Mouse (Mus musculus) small intestine, adult 2 months (tissue): ENCODE results near the gene Fetub. TPM values are rescaled to one million over a fixed set of nuclear protein-coding genes. Genes with fewer than 3 reads are reported as not detected.
"Not testable (repeated sequence)": the region's sequence is repeated elsewhere in the genome, so short reads cannot be mapped to it uniquely, and the experiment has no call there.

Experiments
- H3K27ac ChIP-seq: fragments of 200-500 bp; 2 replicates; pipeline ENCODE4 v1.5.1; 2012; ENCODE audit warnings: low read depth, low read length, control low read depth, inconsistent platforms; ENCODE audit not compliant: insufficient read depth
- H3K27me3 ChIP-seq: fragments of 200-500 bp; 2 replicates; pipeline ENCODE4 v1.6.1; 2012; ENCODE audit warnings: mild to moderate bottlenecking, moderate library complexity, low read length, inconsistent platforms; ENCODE audit not compliant: control insufficient read depth, insufficient read depth
- H3K36me3 ChIP-seq: fragments of 200-500 bp; 2 replicates; pipeline ENCODE4 v1.6.1; 2012; ENCODE audit warnings: mild to moderate bottlenecking, low read length, control low read depth, inconsistent platforms; ENCODE audit not compliant: control insufficient read depth, insufficient read depth
- H3K4me1 ChIP-seq: fragments of 200-500 bp; 2 replicates; pipeline ENCODE4 v1.6.1; 2012; ENCODE audit warnings: low read length, inconsistent platforms, mixed read lengths; ENCODE audit not compliant: control insufficient read depth, insufficient read depth, insufficient read length
- H3K4me3 ChIP-seq: fragments of 200-500 bp; 2 replicates; pipeline ENCODE4 v1.5.1; 2012; ENCODE audit warnings: low read depth, mild to moderate bottlenecking, control low read depth, inconsistent platforms, low read length, moderate library complexity
- CTCF ChIP-seq: fragments of 200-500 bp; IDR thresholded peaks from 2 replicates; pipeline ENCODE4 v1.5.1; 2012; ENCODE audit warnings: low read depth, mild to moderate bottlenecking, control low read depth, inconsistent platforms, low read length, moderate library complexity, mixed read lengths; ENCODE audit not compliant: insufficient replicate concordance, insufficient read length; ENCODE audit errors: extremely low read depth
- POLR2A ChIP-seq: fragments of 200-500 bp; IDR thresholded peaks from 2 replicates; pipeline ENCODE4 v1.6.1; 2012; ENCODE audit warnings: low read depth, mild to moderate bottlenecking, control low read depth, inconsistent platforms, low read length, moderate library complexity
- WGBS: fragments of 180-500 bp; shearing (Covaris S2); methylation state at CpG from one replicate; pipeline ENCODE4 v1.1.7; 2018; 5-methylcytosine and 5-hydroxymethylcytosine counted together
- polyA plus RNA-seq: library from polyadenylated mRNA; depleted of rRNA; stranded (reverse); fragments of >200 nt; gene quantifications from 2 replicates; pipeline ENCODE4 v1.2.3, GENCODE M21; 2012

The Fetub gene
- polyA plus RNA-seq, 1 experiment, result not detected

- no peak overlapping the region for H3K27ac ChIP-seq
- no peak overlapping the region for H3K4me3 ChIP-seq
- no peaks in the 10 kb centered on the region for H3K4me1 ChIP-seq
- no peaks in the 10 kb centered on the region for H3K27me3 ChIP-seq
- 74% methylated on average over 6 of the region's 6 CpGs for WGBS
- no peaks in the 10 kb centered on the region for H3K36me3 ChIP-seq
- no peak for TF ChIP-seq CTCF
- no peak for TF ChIP-seq POLR2A
Observed at GRCm38 (mm10) chr16:22929575-22929974, 11.4 kb downstream of the Fetub start.

- 78% methylated on average over 11 of the region's 11 CpGs for WGBS
- no peak for TF ChIP-seq CTCF
- no peaks in the 10 kb centered on the region for H3K36me3 ChIP-seq
- H3K27me3 ChIP-seq, result no peaks in the 10 kb centered on the region
- no peak overlapping the region for H3K27ac ChIP-seq
- no peak overlapping the region for H3K4me3 ChIP-seq
- H3K4me1 ChIP-seq, result no peaks in the 10 kb centered on the region
Observed at GRCm38 (mm10) chr16:22931431-22932200, 13.5 kb downstream of the Fetub start.

- TF ChIP-seq POLR2A (no peak), CTCF (no peak)
- WGBS, result 76% methylated on average over 12 of the region's 12 CpGs
Observed at GRCm38 (mm10) chr16:22937631-22938030, 19.5 kb downstream of the Fetub start.

GRCm38 (mm10) chr16:22938541-22938940, 20.4 kb downstream of the Fetub start:
- Histone ChIP-seq H3K27ac (no peak overlapping the region), H3K27me3 (no peaks in the 10 kb centered on the region), H3K4me1 (no peaks in the 10 kb centered on the region), H3K4me3 (no peak overlapping the region), H3K36me3 (no peaks in the 10 kb centered on the region)
- WGBS, result 50% methylated on average over 2 of the region's 2 CpGs
- TF ChIP-seq POLR2A, result no peak
- no peak for TF ChIP-seq CTCF

More at GRCm38 (mm10) chr16:22937631-22938030, 19.5 kb downstream of the Fetub start:
- Histone ChIP-seq H3K27me3 (no peaks in the 10 kb centered on the region), H3K27ac (no peak overlapping the region), H3K36me3 (no peaks in the 10 kb centered on the region), H3K4me1 (no peaks in the 10 kb centered on the region), H3K4me3 (no peak overlapping the region)

- WGBS, result 82% methylated on average over 8 of the region's 8 CpGs
Observed at GRCm38 (mm10) chr16:22939120-22939695, 21.1 kb downstream of the Fetub start.

GRCm38 (mm10) chr16:22941825-22942476, 23.8 kb downstream of the Fetub start:
- not testable (repeated sequence) for H3K27ac ChIP-seq, H3K27me3 ChIP-seq, H3K4me3 ChIP-seq, H3K36me3 ChIP-seq, H3K4me1 ChIP-seq

More at GRCm38 (mm10) chr16:22939120-22939695, 21.1 kb downstream of the Fetub start:
- Histone ChIP-seq H3K4me1 (no peaks in the 10 kb centered on the region), H3K27ac (no peak overlapping the region), H3K4me3 (no peak overlapping the region), H3K27me3 (no peaks in the 10 kb centered on the region), H3K36me3 (no peaks in the 10 kb centered on the region)
- TF ChIP-seq CTCF (no peak), POLR2A (no peak)

GRCm38 (mm10) chr16:22947371-22947770, 29.2 kb downstream of the Fetub start:
- Histone ChIP-seq H3K4me3 (no peak overlapping the region), H3K27me3 (no peaks in the 10 kb centered on the region), H3K36me3 (no peaks in the 10 kb centered on the region), H3K27ac (no peak overlapping the region), H3K4me1 (no peaks in the 10 kb centered on the region)
- no peak for TF ChIP-seq CTCF
- TF ChIP-seq POLR2A, result no peak
- 88% methylated on average over 2 of the region's 2 CpGs for WGBS
